Mouse (Mus musculus) splenic B cell, adult 2 months (primary cell): ENCODE results near the gene Rnf166.

Source experiments
- DNase-seq: peaks from one replicate; pipeline ENCODE4 v3.0.0-alpha.2; 2011; ENCODE audit warnings: low read depth, low spot score
- H3K27me3 ChIP-seq: 2 replicates; pipeline ENCODE4 v1.6.1; 2012; ENCODE audit warnings: mild to moderate bottlenecking, low read length, moderate library complexity, mixed read lengths; ENCODE audit not compliant: control insufficient read depth, poor library complexity, insufficient read depth, severe bottlenecking
- H3K36me3 ChIP-seq: 2 replicates; pipeline ENCODE4 v1.6.1; 2012; ENCODE audit warnings: mild to moderate bottlenecking, low read length, moderate library complexity, mixed read lengths; ENCODE audit not compliant: control insufficient read depth, poor library complexity, insufficient read depth, severe bottlenecking

The Rnf166 gene

DNA sequence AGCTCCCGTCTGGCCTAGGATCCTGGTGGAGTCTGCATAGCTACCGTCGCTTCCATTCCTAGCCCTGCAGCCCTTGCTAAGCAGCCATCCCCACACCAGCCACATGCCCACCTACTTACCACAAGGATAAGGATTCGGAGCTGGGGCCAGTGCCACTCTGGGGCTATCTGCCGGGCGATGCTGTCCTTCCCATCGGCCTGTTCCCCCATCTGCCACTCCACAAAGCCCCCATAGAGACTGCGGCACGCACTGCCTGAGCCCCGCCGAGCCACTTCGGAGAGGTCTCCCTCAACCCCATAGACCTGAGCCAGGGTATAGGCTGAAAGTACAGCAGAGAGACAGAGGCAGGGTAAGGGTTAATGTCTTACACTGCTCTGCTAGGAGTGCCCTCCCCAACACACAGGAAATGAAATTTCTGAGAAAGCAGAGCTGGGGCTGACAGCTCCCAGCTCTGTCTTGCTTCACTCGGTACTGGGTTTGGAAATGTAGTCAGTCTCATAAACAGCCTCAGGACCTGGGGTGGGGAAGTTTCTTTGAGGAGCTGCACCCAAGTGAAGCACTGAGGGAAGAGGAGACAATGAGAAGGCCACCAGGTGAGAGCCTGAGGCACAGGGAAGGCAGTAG, 38.0 kb downstream of the Rnf166 start:
- Histone ChIP-seq H3K36me3 (no peaks in the 10 kb centered on the region; the same call in 1 of the 2 replicates), H3K27me3 (no peaks in the 10 kb centered on the region)
- no peak for DNase-seq

DNA sequence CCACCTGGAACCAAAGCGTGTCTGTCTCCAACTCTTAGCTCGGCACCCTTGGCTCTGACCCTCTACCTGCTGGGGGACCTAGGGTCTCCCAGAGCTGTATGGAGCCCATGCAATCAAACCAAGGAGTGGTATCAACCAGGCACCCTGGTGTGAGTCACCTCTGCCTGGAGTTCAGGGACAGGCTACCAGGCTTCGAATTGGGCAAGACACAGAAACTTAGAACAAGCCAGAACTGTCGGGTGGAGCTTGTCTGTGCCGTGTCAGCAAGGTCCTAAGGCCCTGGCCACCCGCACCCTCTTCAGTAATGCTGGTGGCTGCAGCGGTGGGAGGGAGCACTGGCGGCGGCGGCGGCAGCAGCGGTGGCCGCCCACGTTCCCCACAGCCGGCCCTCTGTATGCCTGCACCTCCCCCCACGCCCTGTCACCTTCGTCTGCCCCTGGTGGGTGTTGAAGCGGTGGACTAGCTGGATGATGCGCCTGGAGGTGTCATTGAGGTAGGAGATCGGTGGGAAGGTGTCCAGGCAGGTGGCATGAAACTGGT, 39.2 kb downstream of the Rnf166 start:
- DNase-seq: no peak
- Histone ChIP-seq H3K36me3 (no peaks in the 10 kb centered on the region; the same call in 1 of the 2 replicates), H3K27me3 (no peaks in the 10 kb centered on the region)

DNA sequence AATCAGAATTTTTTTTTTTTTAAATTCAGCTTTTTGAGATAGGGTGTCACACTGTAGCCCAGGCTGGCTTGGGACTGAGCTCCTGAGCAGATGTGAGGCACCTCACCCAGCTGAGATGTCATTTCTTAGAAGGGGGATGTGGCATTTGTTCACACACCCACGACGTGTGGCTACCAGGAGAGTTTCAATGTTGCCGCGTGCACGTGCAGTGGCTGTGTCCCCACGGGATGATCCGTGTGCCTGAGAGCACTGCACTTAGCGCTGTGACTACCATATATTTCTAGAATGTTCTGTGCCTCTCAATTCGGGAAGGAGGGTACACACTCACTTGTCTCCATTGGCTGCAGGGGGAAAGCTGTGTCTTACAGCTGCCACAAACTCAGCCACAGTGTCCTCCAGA, 39.7 kb downstream of the Rnf166 start:
- Histone ChIP-seq H3K27me3 (no peaks in the 10 kb centered on the region), H3K36me3 (no peaks in the 10 kb centered on the region; the same call in 1 of the 2 replicates)
- DNase-seq: peak; percentile 28

DNA sequence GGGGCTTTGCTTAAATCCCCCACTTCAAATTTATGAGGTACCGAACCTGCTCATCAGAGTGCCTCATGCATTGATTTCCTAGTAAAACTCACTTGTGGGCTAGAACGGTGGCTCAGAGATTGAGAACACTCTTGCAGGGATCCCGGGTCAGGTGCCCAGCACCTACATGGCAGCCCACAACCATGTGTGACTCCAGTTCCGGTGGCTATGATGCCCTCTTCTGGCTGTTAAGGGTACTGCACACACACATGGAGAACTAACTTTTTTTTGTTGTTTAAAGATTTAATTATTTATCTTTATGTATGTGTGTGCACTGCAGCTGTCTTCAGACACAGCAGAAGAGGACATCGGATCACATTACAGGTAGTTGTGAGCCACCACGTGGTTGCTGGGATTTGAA, 40.5 kb downstream of the Rnf166 start:
- peak; percentile 55 for DNase-seq
- H3K36me3 ChIP-seq: no peaks in the 10 kb centered on the region; the same call in 1 of the 2 replicates
- no peaks in the 10 kb centered on the region for H3K27me3 ChIP-seq

DNA sequence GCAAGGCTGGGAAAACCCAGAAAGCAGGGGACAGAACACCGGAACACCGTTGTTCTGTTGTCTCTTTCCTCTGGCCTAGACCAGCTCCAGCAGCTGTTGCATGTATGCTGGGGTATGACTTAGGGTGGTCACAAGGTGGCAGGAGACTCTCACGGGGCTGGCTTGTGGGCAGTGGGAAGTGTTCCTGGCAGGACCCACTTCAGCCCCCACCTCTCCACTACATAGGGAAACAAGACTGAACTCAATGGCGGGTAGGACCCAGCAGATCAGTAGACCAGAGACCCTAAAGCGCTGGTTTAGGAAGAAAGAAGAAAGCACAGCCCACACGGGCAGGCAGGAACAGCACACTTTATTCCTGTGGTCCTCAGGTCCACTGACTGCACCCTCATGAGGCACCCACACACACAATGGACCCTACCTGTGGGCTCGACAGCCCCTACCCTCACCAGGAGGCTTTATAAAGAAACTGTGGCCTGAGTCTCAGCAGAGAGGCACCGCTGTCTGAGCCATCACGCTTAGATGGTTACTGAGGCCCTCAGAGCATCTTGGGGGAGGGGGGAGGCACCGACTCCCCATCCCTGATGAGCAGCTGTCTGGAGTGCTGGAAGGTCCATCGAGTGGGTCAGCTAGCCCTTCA, 42.5 kb downstream of the Rnf166 start:
- DNase-seq: no peak
- H3K27me3 ChIP-seq: no peaks in the 10 kb centered on the region

DNA sequence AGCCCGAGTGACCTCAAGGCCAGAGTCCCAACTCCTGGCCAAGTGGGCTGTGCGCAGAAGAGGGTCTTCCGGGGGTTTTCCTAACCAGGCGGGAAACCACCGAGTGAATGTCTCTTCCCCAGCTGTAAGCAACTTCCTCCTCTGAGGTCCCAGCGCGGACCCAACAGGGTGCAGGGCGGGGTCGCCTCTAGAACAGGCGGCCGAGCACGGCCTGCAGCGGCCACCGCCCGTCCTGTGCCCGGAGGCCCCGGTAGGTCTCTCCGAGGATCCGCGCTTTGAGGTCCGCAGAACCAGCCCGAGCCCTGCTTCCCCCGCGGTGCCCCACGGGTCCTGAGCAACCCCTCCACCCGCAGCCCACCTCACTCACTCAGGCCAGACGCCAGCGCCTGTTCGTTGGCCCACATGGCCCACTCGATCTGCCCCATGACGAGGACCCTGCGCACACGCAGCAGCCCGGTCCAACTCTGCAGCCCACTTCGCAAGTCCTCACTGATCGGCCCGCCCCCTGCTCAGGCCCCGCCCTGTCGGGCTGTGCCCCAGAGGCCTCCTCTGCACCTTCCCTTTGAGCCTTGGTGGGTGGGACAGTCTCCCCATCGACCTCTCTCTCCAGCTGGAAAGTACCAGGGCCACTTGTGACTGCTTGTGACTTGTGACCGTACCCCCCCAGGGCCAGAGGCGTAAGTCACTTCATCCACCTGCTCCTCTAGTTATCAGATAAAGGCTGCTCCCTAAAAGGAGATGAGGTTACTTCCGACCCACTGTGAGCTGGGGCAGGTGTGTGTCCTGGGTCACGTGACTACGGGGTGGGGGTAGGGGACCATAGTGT, 43.2 kb downstream of the Rnf166 start, which contains the start of gene Cyba:
TSS of gene Cyba (minus strand) at position 488 of the 826 bp plus-strand sequence.
- DNase-seq: peak; percentile 94
- no peaks in the 10 kb centered on the region for H3K36me3 ChIP-seq

More for the DNA sequence above, 42.5 kb downstream of the Rnf166 start:
- H3K36me3 ChIP-seq: no peaks in the 10 kb centered on the region

DNA sequence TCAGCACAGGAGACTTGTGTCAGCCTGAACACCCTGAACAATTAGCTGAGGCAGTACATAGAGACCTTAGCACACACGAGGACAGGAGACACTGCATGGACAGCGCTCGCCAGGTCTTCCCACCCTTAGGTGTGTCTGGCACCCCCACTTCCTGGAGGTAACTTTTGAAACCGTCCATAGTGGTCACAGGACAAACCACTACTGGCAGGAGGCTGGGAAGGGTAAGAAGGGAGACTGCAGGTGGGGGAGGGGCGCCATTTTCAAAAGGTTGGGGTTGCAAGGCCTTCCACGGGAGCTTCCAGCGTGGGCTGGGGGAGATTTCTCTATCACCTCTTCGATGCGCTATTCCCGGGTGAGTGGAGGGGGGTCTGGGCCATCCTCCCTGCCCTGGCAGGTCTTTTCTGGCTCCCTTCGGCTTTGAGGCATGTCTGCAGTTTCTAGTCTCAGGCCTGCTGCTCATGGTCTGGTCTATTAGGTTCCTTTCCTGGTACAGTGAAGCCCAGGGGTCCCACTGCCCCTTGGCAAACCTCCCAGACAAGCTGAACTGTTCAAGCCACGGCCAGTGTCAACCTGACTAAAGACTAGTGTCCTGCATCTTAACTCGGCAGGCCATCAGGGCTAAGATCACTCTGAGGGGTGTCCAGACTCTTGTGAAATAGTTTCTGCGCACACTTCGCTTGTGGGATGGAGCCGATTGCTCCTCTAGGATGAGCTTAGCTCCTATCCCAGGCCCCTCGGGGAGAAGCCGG, 44.0 kb downstream of the Rnf166 start:
- DNase-seq: peak; percentile 51
- Histone ChIP-seq H3K36me3 (no peaks in the 10 kb centered on the region; the same call in 1 of the 2 replicates), H3K27me3 (no peaks in the 10 kb centered on the region)

More for the DNA sequence above, 43.2 kb downstream of the Rnf166 start, which contains the start of gene Cyba:
- no peaks in the 10 kb centered on the region for H3K27me3 ChIP-seq

DNA sequence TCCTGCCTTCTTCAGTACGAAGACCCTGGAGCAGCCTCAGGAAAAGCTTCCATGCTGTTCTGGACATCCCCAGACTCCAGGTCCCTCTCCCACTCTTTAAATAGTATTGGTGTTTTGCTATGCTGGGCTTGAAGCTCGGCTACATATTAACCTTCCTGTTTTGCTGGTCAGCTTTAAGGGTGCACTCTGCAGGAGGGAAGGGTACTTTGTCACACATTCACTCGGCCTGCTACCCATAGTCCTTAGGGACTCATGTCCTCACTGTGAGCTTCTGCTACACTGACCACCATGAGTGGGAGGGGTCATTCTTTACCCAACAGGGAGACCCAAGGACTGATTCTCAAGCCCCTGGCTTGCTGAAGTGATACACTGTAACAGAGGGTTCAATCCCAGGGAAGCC, 45.2 kb downstream of the Rnf166 start:
- H3K27me3 ChIP-seq: no peaks in the 10 kb centered on the region
- peak; percentile 29 for DNase-seq
- H3K36me3 ChIP-seq: peaks cover 3% of the 10 kb centered on the region

DNA sequence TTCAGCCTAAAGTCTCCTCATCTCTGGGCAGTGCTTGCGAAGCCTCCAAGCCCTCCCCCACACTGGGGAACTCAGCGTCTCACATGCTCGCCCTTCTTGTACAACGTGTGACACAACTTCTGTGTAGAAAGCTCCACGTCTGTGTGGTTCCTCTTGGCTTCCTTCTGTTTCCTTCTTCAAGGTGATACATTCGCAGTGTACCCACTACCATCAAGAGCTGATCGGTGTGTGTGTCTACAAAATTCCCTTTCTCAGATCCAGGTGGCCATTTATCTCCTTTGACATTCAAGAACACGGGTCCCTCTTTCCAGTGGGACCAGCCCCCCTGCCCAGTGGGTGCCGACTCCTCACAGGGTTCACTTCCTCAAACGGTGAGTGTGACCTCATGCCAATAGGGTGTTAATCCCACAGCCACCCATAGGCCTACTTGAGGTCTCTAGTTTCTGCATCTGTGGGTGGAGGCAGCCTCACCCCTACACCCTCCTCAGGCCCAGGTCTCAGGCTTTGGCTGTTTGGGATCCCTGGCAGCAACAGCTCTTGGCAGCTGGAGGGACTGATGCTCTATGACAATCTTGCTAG, 45.7 kb downstream of the Rnf166 start:
- Histone ChIP-seq H3K27me3 (no peaks in the 10 kb centered on the region), H3K36me3 (peaks cover 8% of the 10 kb centered on the region)
- DNase-seq: peak; percentile 91

DNA sequence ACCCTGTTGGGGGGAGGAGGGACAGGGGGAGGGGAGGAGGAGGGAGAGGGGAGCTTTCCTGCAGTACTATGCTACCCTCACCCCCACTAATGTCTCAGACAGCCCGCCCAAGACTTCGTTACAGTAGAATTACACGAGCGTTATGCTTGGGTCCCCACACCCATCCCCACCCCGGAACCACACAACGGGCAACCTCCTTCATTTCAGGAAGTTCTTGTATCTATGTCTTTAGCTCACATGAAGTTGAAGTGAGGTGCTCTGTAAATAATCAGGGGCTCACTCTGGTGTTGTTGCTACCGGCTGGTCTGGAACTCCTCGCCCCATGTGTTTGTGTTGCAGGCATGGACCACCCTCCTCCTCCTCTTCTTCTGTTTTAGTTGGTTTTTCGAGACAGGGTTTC, 47.7 kb downstream of the Rnf166 start:
- Histone ChIP-seq H3K27me3 (no peaks in the 10 kb centered on the region), H3K36me3 (peaks cover 17% of the 10 kb centered on the region)
- peak; percentile 77 for DNase-seq

DNA sequence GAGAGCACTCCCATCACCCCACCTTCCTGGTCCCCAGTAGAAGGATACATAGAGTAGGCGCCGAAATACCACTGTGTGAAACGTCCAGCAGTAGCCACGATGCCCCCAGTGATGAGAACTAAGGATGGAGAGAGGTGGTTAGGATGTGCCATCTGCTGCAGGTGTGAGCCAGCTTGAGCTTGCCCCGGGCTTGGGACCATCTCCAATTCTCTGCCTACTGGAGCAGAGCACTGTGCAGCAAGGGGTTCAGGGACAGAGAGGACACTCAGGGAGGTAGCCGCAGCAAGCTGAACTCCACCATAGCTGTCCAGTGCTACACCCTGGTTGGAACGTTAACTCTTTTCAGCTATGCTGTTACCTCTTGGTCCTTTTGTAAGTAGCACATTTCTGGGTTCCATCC, 48.3 kb downstream of the Rnf166 start:
- Histone ChIP-seq H3K27me3 (no peaks in the 10 kb centered on the region), H3K36me3 (peaks cover 19% of the 10 kb centered on the region)
- DNase-seq: no peak

DNA sequence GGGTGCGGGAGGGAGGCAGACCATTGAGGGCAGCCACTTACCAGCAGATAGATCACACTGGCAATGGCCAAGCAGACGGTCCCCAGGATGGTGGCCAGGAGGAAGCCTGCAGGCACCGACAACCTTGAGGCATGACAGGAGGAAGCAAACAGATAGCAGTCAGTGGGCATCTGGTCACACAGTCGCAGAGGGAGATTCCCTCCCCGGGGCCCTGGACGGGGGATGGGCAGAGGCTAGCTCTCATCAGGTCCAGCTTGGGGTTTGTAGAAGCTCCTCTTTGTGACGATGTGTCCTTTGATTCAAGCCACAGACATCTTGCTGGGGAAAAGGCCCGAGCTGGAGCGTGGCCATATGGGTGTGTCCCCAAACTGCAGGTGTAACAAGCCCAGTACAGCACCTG, 49.7 kb downstream of the Rnf166 start:
- H3K36me3 ChIP-seq: peaks cover 21% of the 10 kb centered on the region
- DNase-seq: no peak
- H3K27me3 ChIP-seq: no peaks in the 10 kb centered on the region

DNA sequence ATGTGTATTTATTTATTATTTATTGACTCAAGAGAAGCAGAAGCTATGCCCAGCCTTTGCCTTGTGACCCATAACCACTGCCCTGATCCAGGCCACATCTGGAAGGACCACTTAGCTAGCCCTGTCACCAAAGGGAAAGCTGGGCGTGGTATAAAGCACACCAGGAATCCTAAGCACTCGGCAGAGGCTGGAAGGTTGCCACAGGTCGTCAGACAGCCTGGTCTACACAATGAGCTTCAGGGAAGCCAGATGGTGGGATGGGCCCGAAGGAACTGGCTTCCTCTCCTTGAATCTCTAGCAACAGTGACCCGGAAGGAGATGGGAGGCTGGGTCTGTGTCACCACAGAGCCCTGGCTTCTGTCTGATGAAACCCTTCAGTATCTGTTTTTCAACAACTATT, 52.2 kb downstream of the Rnf166 start:
- H3K36me3 ChIP-seq: peaks cover 21% of the 10 kb centered on the region
- no peaks in the 10 kb centered on the region for H3K27me3 ChIP-seq
- DNase-seq: no peak

DNA sequence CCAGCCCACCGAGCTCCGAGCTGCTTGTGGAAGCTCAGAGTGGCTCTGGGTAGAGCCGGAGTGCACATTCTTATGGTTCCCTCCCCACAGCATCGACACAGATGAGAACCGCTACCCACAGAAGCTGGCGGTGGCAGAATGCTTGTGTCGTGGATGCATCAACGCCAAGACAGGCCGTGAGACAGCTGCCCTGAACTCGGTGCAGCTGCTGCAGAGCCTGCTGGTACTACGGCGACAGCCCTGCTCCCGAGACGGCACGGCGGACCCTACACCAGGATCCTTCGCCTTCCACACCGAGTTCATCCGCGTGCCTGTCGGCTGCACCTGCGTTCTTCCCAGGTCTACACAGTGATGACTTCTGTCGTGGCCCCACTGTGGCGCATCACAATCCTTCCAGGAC, 52.6 kb downstream of the Rnf166 start:
- DNase-seq: no peak
- Histone ChIP-seq H3K27me3 (no peaks in the 10 kb centered on the region), H3K36me3 (peaks cover 21% of the 10 kb centered on the region)
